In the genomic region with DNA sequence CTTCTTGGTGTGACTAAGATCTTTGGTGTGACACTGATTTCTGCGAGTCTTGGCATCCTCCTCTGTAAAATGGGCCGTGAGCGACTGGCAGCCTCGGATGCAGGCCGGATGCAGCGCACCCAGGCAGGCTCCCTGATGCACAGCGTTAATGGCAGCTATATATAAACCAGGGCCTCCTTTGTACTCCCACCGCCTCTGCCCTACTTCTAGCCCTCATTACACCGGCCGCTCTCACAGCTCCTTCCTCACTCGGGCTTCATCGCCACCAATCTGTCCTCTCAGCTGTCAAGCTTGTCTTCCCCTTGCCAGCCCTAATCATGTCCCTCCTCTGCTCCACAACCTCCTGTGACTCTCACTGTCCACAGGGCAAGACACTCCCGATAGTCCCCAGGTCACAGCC, we compare ENCODE assay signal across 23 mouse cellular contexts.
DNase-seq lines count a peak whose midpoint lies in the region; ATAC-seq and TF ChIP-seq lines count a peak whose summit lies in the region.
"Had no signal": no experiment of that assay in that cellular context is flagged by ENCODE, and none has a peak within 500 bp of the region (broad histone marks: within the 10 kb centered on the region; RNA-seq: fewer than 3 reads in every experiment).

No protein-coding gene starts in this region.

- H3K27ac ChIP-seq in midbrain, embryonic 16.5 days (ENCODE audit: low read length), result no peak overlapping the region
- no peak overlapping the region for H3K27ac ChIP-seq in midbrain, embryonic 15.5 days
- H3K27ac ChIP-seq: embryonic facial prominence, embryonic 12.5 days; gastrocnemius, adult 2 months; kidney, embryonic 15.5 days; limb, embryonic 15.5 days; liver, embryonic 14.5 days; lung, embryonic 15.5 days; midbrain, embryonic 13.5 days had no signal

- H3K27me3 ChIP-seq in midbrain, embryonic 16.5 days (ENCODE audit: control insufficient read depth, insufficient read depth, low read depth, low read length), result no peaks in the 10 kb centered on the region
- H3K27me3 ChIP-seq in midbrain, embryonic 15.5 days (replicated peaks), result no peaks in the 10 kb centered on the region
- H3K27me3 ChIP-seq: embryonic facial prominence, embryonic 12.5 days; kidney, embryonic 15.5 days; limb, embryonic 15.5 days; lung, embryonic 15.5 days; midbrain, embryonic 13.5 days had no signal

- H3K9me3 ChIP-seq in midbrain, embryonic 16.5 days (replicated peaks; ENCODE audit: control insufficient read depth, low read length, poor library complexity, severe bottlenecking), result no peaks in the 10 kb centered on the region
- no peaks in the 10 kb centered on the region for H3K9me3 ChIP-seq in midbrain, embryonic 15.5 days
- H3K9me3 ChIP-seq: embryonic facial prominence, embryonic 12.5 days; kidney, embryonic 15.5 days; limb, embryonic 15.5 days; lung, embryonic 15.5 days; megakaryocyte, embryonic 14.5 days; midbrain, embryonic 13.5 days had no signal

- no peak for TF ChIP-seq POLR2A in lung, adult 2 months (IDR thresholded peaks at IDR 0.05; ENCODE audit: borderline replicate concordance, extremely low read depth, low read depth, low read length)

- no peak overlapping the region for H3K4me3 ChIP-seq in midbrain, embryonic 16.5 days (ENCODE audit: low read depth, low read length)
- H3K4me3 ChIP-seq in midbrain, embryonic 15.5 days, result no peak overlapping the region
- no peak overlapping the region for H3K4me3 ChIP-seq in lung, adult 2 months (replicated peaks; ENCODE audit: extremely low read depth, low read depth, low read length)
- H3K4me3 ChIP-seq: embryonic facial prominence, embryonic 12.5 days; gastrocnemius, adult 2 months; kidney, embryonic 15.5 days; limb, embryonic 15.5 days; lung, embryonic 15.5 days; megakaryocyte, embryonic 14.5 days; midbrain, embryonic 13.5 days had no signal

- WGBS in midbrain, embryonic 16.5 days, result 81% methylated on average over 13 of the region's 13 CpGs
- 88% methylated on average over 13 of the region's 13 CpGs for WGBS in midbrain, embryonic 15.5 days
- WGBS in lung, adult 2 months, result 86% methylated on average over 13 of the region's 13 CpGs

- TF ChIP-seq CTCF in lung, adult 2 months (IDR thresholded peaks at IDR 0.05; ENCODE audit: insufficient read depth, low read length), result no peak

- DNase-seq in cerebellum, postnatal 4 days (ENCODE audit: low spot score in 2 of 2), result no peak
- DNase-seq in cerebellum, adult 9-11 months, result peak; percentile 76
- peak; percentile 32 for DNase-seq in retina, embryonic 14.5 days (ENCODE audit: low spot score)
- DNase-seq in lung, adult 2 months, result no peak
- DNase-seq in gastrocnemius, postnatal 25 days, result no peak
- DNase-seq: adrenal gland, postnatal 10 days; gastrocnemius, adult 2 months; heart, adult 11 months; kidney, postnatal 36 days; left cerebral cortex, postnatal 4 days; lung, postnatal 36 days had no signal

- H3K4me1 ChIP-seq in midbrain, embryonic 16.5 days (ENCODE audit: control insufficient read depth, insufficient read depth, low read length), result no peaks in the 10 kb centered on the region
- no peaks in the 10 kb centered on the region for H3K4me1 ChIP-seq in midbrain, embryonic 15.5 days
- H3K4me1 ChIP-seq in lung, adult 2 months (ENCODE audit: control insufficient read depth, insufficient read depth, low read length), result no peaks in the 10 kb centered on the region
- H3K4me1 ChIP-seq: embryonic facial prominence, embryonic 12.5 days; kidney, embryonic 15.5 days; limb, embryonic 15.5 days; lung, embryonic 15.5 days; megakaryocyte, embryonic 14.5 days; midbrain, embryonic 13.5 days had no signal

- H3K4me2 ChIP-seq in midbrain, embryonic 16.5 days (ENCODE audit: low read length), result no peak overlapping the region
- no peak overlapping the region for H3K4me2 ChIP-seq in midbrain, embryonic 15.5 days
- H3K4me2 ChIP-seq: embryonic facial prominence, embryonic 12.5 days; heart, embryonic 11.5 days; kidney, embryonic 15.5 days; limb, embryonic 15.5 days; lung, embryonic 15.5 days; midbrain, embryonic 13.5 days had no signal

- no peak overlapping the region for H3K9ac ChIP-seq in midbrain, embryonic 16.5 days (ENCODE audit: low read depth, low read length)
- H3K9ac ChIP-seq in midbrain, embryonic 15.5 days, result no peak overlapping the region
- H3K9ac ChIP-seq: embryonic facial prominence, embryonic 12.5 days; kidney, embryonic 15.5 days; limb, embryonic 15.5 days; liver, embryonic 14.5 days; lung, embryonic 15.5 days; midbrain, embryonic 13.5 days had no signal

- H3K36me3 ChIP-seq in midbrain, embryonic 16.5 days (ENCODE audit: control insufficient read depth, insufficient read depth, low read length), result peaks cover 4% of the 10 kb centered on the region; the same call in 1 of the 2 replicates
- H3K36me3 ChIP-seq in midbrain, embryonic 15.5 days (replicated peaks), result no peaks in the 10 kb centered on the region
- H3K36me3 ChIP-seq: embryonic facial prominence, embryonic 12.5 days; kidney, embryonic 15.5 days; limb, embryonic 15.5 days; lung, embryonic 15.5 days had no signal

- ATAC-seq in cerebellum, adult (ENCODE audit: insufficient number of reproducible peaks, low FRiP score, low TSS enrichment), result peak; percentile 60
- 0 out of 2 replicates have a peak, but pooled peaks have one; percentile 18 for ATAC-seq in midbrain, embryonic 16.5 days
- ATAC-seq in midbrain, embryonic 15.5 days (replicated peaks), result no peak
- ATAC-seq: intestine, postnatal 0 days; midbrain, embryonic 13.5 days had no signal

Comparison
In these comparisons a context has a peak if more than half of its experiments do, and no peak if none do; other contexts are left out.
1. DNase-seq: peak in cerebellum, adult 9-11 months (single experiment) and retina, embryonic 14.5 days (single experiment); none in cerebellum, postnatal 4 days (0 of 2), lung, adult 2 months (single experiment) and gastrocnemius, postnatal 25 days (single experiment).